Mouse (Mus musculus) CH12.LX (cell line): ENCODE measurements around the gene Nppc. TPM values are rescaled to one million over a fixed set of nuclear protein-coding genes. Genes with fewer than 3 reads are reported as not detected.

Source experiments
- DNase-seq: peaks from one replicate; pipeline ENCODE4 v3.0.0-alpha.2; 2013; ENCODE audit errors: extremely low read depth
- H3K27ac ChIP-seq: 2 replicates; pipeline ENCODE4 v1.5.1; 2012; ENCODE audit warnings: low read depth, mild to moderate bottlenecking, control low read depth, moderate library complexity; ENCODE audit not compliant: insufficient read depth
- H3K27me3 ChIP-seq: replicated peaks from 2 replicates; pipeline ENCODE3; 2012; ENCODE audit warnings: inconsistent platforms
- H3K36me3 ChIP-seq, 2 experiments: replicated peaks in 1 of 2; 2 replicates each; pipeline versions ENCODE3 to v1.6.1; 2012; ENCODE audit warnings: inconsistent platforms in 1 of 2, low read length in 1 of 2, mild to moderate bottlenecking in 1 of 2, mixed read lengths in 1 of 2, moderate library complexity in 1 of 2; ENCODE audit not compliant: control insufficient read depth in 1 of 2, insufficient read depth in 1 of 2
- H3K4me1 ChIP-seq, 2 experiments: 2 replicates each; pipeline ENCODE4 v1.6.1; 2012; ENCODE audit warnings: inconsistent platforms in 1 of 2, moderate library complexity in 1 of 2; ENCODE audit not compliant: insufficient read depth in 2 of 2, control insufficient read depth in 1 of 2
- H3K4me2 ChIP-seq: 2 replicates; pipeline ENCODE4 v1.6.1; 2012; ENCODE audit warnings: low read depth, mild to moderate bottlenecking, control low read depth; ENCODE audit not compliant: poor library complexity, insufficient read depth, severe bottlenecking
- H3K4me3 ChIP-seq, 3 experiments: fragments of 150-350 bp in 1 of 3; sonication (generic) in 1 of 3; replicated peaks in 1 of 3; 2 replicates each; pipeline versions ENCODE3 to v1.5.1; 2011 to 2012; ENCODE audit warnings: low read depth in 2 of 3, low read length in 2 of 3, mild to moderate bottlenecking in 2 of 3, moderate library complexity in 2 of 3, control low read depth in 1 of 3, improper control_type of control experiment in 1 of 3, inconsistent platforms in 1 of 3, mixed read lengths in 1 of 3; ENCODE audit not compliant: poor library complexity in 1 of 3
- H3K79me2 ChIP-seq: replicated peaks from 2 replicates; pipeline ENCODE4 v1.6.1; 2012; ENCODE audit warnings: mild to moderate bottlenecking, moderate library complexity; ENCODE audit not compliant: control insufficient read depth, poor library complexity, insufficient read depth, severe bottlenecking; ENCODE audit errors: extremely low read depth
- H3K9ac ChIP-seq: 2 replicates; pipeline ENCODE4 v1.6.1; 2012; ENCODE audit warnings: low read depth, mild to moderate bottlenecking, control low read depth, moderate library complexity; ENCODE audit not compliant: insufficient read depth
- H3K9me3 ChIP-seq: replicated peaks from 2 replicates; pipeline ENCODE3; 2012; ENCODE audit warnings: low read length, inconsistent platforms, mixed read lengths
- CHD1 ChIP-seq: IDR thresholded peaks from 2 replicates; pipeline ENCODE4 v1.6.1; 2012; ENCODE audit warnings: low read depth, low read length, improper control_type of control experiment, inconsistent platforms
- CTCF ChIP-seq, 2 experiments: IDR thresholded peaks in 1 of 2; conservative IDR thresholded peaks in 1 of 2; 2 replicates each; pipeline ENCODE4 v1.5.1; 2011 to 2012; ENCODE audit warnings: low read depth in 2 of 2, low read length in 2 of 2, improper control_type of control experiment in 1 of 2, inconsistent platforms in 1 of 2, mild to moderate bottlenecking in 1 of 2, moderate library complexity in 1 of 2
- E2F4 ChIP-seq: IDR thresholded peaks from 2 replicates; pipeline ENCODE4 v1.6.1; 2011; ENCODE audit warnings: low read depth, low read length, improper control_type of control experiment; ENCODE audit not compliant: insufficient replicate concordance
- ETS1 ChIP-seq: conservative IDR thresholded peaks from 2 replicates; pipeline ENCODE4 v1.6.1; 2012; ENCODE audit warnings: low read depth, mild to moderate bottlenecking, inconsistent platforms, low read length, improper control_type of control experiment, moderate library complexity
- GABPA ChIP-seq: IDR thresholded peaks from 2 replicates; pipeline ENCODE4 v1.6.1; 2012; ENCODE audit warnings: low read depth, low read length, improper control_type of control experiment, inconsistent platforms; ENCODE audit not compliant: insufficient replicate concordance
- HCFC1 ChIP-seq: IDR thresholded peaks from 2 replicates; pipeline ENCODE4 v1.6.1; 2012; ENCODE audit warnings: low read depth, mild to moderate bottlenecking, inconsistent platforms, low read length, improper control_type of control experiment
- JUND ChIP-seq: conservative IDR thresholded peaks from 2 replicates; pipeline ENCODE4 v1.6.1; 2011; ENCODE audit warnings: low read depth, low read length, improper control_type of control experiment
- KAT2A ChIP-seq: IDR thresholded peaks from 2 replicates; pipeline ENCODE4 v1.6.1; 2012; ENCODE audit warnings: low read length, improper control_type of control experiment, inconsistent platforms; ENCODE audit not compliant: insufficient replicate concordance
- MAZ ChIP-seq: IDR thresholded peaks from 2 replicates; pipeline ENCODE4 v1.6.1; 2012; ENCODE audit warnings: low read depth, mild to moderate bottlenecking, inconsistent platforms, low read length, improper control_type of control experiment, moderate library complexity
- MXI1 ChIP-seq: IDR thresholded peaks from 2 replicates; pipeline ENCODE4 v1.6.1; 2011; ENCODE audit warnings: mild to moderate bottlenecking, low read depth, low read length, improper control_type of control experiment
- NELFE ChIP-seq: IDR thresholded peaks from 2 replicates; pipeline ENCODE4 v1.6.1; 2011; ENCODE audit warnings: low read depth, low read length, improper control_type of control experiment
- POLR2A ChIP-seq: IDR thresholded peaks from 2 replicates; pipeline ENCODE4 v1.6.1; 2011; ENCODE audit warnings: low read depth, mild to moderate bottlenecking, improper control_type of control experiment, low read length
- POLR2AphosphoS2 ChIP-seq: IDR thresholded peaks from 2 replicates; pipeline ENCODE4 v1.6.1; 2011; ENCODE audit warnings: low read depth, low read length, improper control_type of control experiment
- RAD21 ChIP-seq: IDR thresholded peaks from 2 replicates; pipeline ENCODE4 v1.6.1; 2011; ENCODE audit warnings: low read depth, mild to moderate bottlenecking, low read length, improper control_type of control experiment, moderate library complexity
- SIN3A ChIP-seq: IDR thresholded peaks from 2 replicates; pipeline ENCODE4 v1.6.1; 2012; ENCODE audit warnings: low read length, improper control_type of control experiment, inconsistent platforms
- SMC3 ChIP-seq: IDR thresholded peaks from 2 replicates; pipeline ENCODE4 v1.6.1; 2011; ENCODE audit warnings: low read depth, low read length, improper control_type of control experiment
- TBP ChIP-seq: conservative IDR thresholded peaks from 2 replicates; pipeline ENCODE4 v1.6.1; 2011; ENCODE audit warnings: low read depth, low read length, improper control_type of control experiment
- TCF12 ChIP-seq: IDR thresholded peaks from 2 replicates; pipeline ENCODE4 v1.6.1; 2014; ENCODE audit warnings: low read depth, mild to moderate bottlenecking, inconsistent platforms, low read length, improper control_type of control experiment
- UBTF ChIP-seq: IDR thresholded peaks from 2 replicates; pipeline ENCODE4 v1.6.1; 2012; ENCODE audit warnings: low read depth, mild to moderate bottlenecking, inconsistent platforms, low read length, improper control_type of control experiment, moderate library complexity
- ZKSCAN1 ChIP-seq: IDR thresholded peaks from 2 replicates; pipeline ENCODE4 v1.6.1; 2012; ENCODE audit warnings: low read depth, inconsistent platforms, low read length, improper control_type of control experiment, borderline replicate concordance
- ZNF384 ChIP-seq: IDR thresholded peaks from 2 replicates; pipeline ENCODE4 v1.6.1; 2012; ENCODE audit warnings: low read depth, low read length, improper control_type of control experiment, inconsistent platforms
- dilution Hi-C: fragments of 300-500 bp; cut with MboI; formaldehyde crosslinking; loops from 2 replicates; pipeline ENCODE4 v1.14.3; 2020; ENCODE audit warnings: low sequenced_read_pairs; ENCODE audit not compliant: extremely low pct_unique_long_range_greater_than_20kb, extremely low pct_ligation_motif_present
- in situ Hi-C: fragments of 300-500 bp; cut with MboI; formaldehyde crosslinking; loops from 3 replicates; pipeline ENCODE4 v1.14.3; 2019; ENCODE audit warnings: low sequenced_read_pairs, low pct_ligation_motif_present, low pct_unique_long_range_greater_than_20kb, mixed read lengths
- polyA plus RNA-seq: library from polyadenylated mRNA; unstranded; fragments of >175 nt; gene quantifications from 2 replicates; pipeline ENCODE4 v1.2.1, GENCODE M21; 2012; ENCODE audit warnings: low read depth; ENCODE audit not compliant: insufficient read length
- total RNA-seq, 2 experiments: library from RNA; depleted of rRNA; stranded (reverse); fragments of 300-350 nt in 1 of 2; fragments of >200 nt in 1 of 2; gene quantifications; 2 replicates each; pipeline ENCODE4 v1.2.3; 2012 to 2014

The Nppc gene
- total and polyA plus RNA-seq, 3 experiments, result 0.13 TPM; not detected in 2

GRCm38 (mm10) chr1:86622296-86622695 lies 48.1 kb downstream of the Nppc start:
- no peak for TF ChIP-seq SIN3A
- no peak for TF ChIP-seq CHD1
- no peak for TF ChIP-seq MXI1
- TF ChIP-seq E2F4, result no peak
- no peak for TF ChIP-seq TCF12
- TF ChIP-seq MAZ, result no peak
- no peak for TF ChIP-seq NELFE
- TF ChIP-seq POLR2AphosphoS2, result no peak
- no peak for TF ChIP-seq POLR2A
- no peak for TF ChIP-seq SMC3
- TF ChIP-seq JUND, result no peak
- TF ChIP-seq ZKSCAN1, result no peak
- no peak for TF ChIP-seq TBP
- Histone ChIP-seq H3K36me3 (no peaks in the 10 kb centered on the region), H3K79me2 (no peaks in the 10 kb centered on the region), H3K27ac (no peak overlapping the region), H3K9me3 (no peaks in the 10 kb centered on the region), H3K4me1 (peaks cover 7 to 12% of the 10 kb centered on the region in 2 experiments), H3K9ac (no peak overlapping the region), H3K4me3 (no peak overlapping the region), H3K27me3 (no peaks in the 10 kb centered on the region), H3K4me2 (no peak overlapping the region)
- in situ Hi-C loops (no loop called here), dilution Hi-C loops (no loop called here)
- DNase-seq, result no peak

GRCm38 (mm10) chr1:86618454-86619125 lies 51.8 kb downstream of the Nppc start:
- Histone ChIP-seq H3K4me3 (no peak overlapping the region), H3K36me3 (peaks cover 0 to 3% of the 10 kb centered on the region in 2 experiments), H3K79me2 (no peaks in the 10 kb centered on the region), H3K4me2 (no peak overlapping the region), H3K9ac (no peak overlapping the region), H3K27ac (no peak overlapping the region), H3K4me1 (peaks cover 0 to 4% of the 10 kb centered on the region in 2 experiments; a peak in 1 of 4 replicates), H3K27me3 (no peaks in the 10 kb centered on the region), H3K9me3 (no peaks in the 10 kb centered on the region)
- dilution Hi-C loops, result no loop called here
- TF ChIP-seq SMC3 (peak; percentile 54), UBTF (no peak), ZNF384 (no peak), HCFC1 (no peak), CTCF (conservative IDR thresholded peaks at IDR 0.05 in 1 of 2, IDR thresholded peaks at IDR 0.05 in 1 of 2; ENCODE audit: low read depth in 2 of 2, low read length in 2 of 2) (peak; percentile 64 to 87), KAT2A (no peak), GABPA (no peak), POLR2A (no peak), RAD21 (peak; percentile 84), ETS1 (no peak)
- in situ Hi-C loops, result no loop called here
- DNase-seq, result peak; percentile 71

Other genes starting within 250 kb of the Nppc start
- 0.13 TPM in 1 of 2 replicates, not detected in the other for gene Nmur1, start 244.3 kb downstream of the Nppc start, total RNA-seq (2012; rRNA removed)
- gene Nmur1, start 244.3 kb downstream of the Nppc start, total RNA-seq (2014; rRNA removed), result not detected in 2 replicates
- gene Nmur1, start 244.3 kb downstream of the Nppc start, polyA plus RNA-seq, result 0.16 TPM in 1 of 2 replicates, not detected in the other
- gene Tex44, start 244.2 kb downstream of the Nppc start, total RNA-seq (2012; rRNA removed), result not detected in 2 replicates
- not detected in 2 replicates for gene Tex44, start 244.2 kb downstream of the Nppc start, total RNA-seq (2014; rRNA removed)
- gene Tex44, start 244.2 kb downstream of the Nppc start, polyA plus RNA-seq, result not detected in 2 replicates
- gene Ptma, start 143.8 kb downstream of the Nppc start, total RNA-seq (2012; rRNA removed), result 2,835 and 3,525 TPM in 2 replicates
- 5,060 and 5,084 TPM in 2 replicates for gene Ptma, start 143.8 kb downstream of the Nppc start, total RNA-seq (2014; rRNA removed)
- 4,957 and 5,324 TPM in 2 replicates for gene Ptma, start 143.8 kb downstream of the Nppc start, polyA plus RNA-seq
- 6.6 and 7.1 TPM in 2 replicates for gene Pde6d, start 87.9 kb downstream of the Nppc start, total RNA-seq (2012; rRNA removed)
- gene Pde6d, start 87.9 kb downstream of the Nppc start, total RNA-seq (2014; rRNA removed), result 23.2 and 24.2 TPM in 2 replicates
- gene Pde6d, start 87.9 kb downstream of the Nppc start, polyA plus RNA-seq, result 16.8 and 20.8 TPM in 2 replicates
- gene Cops7b, start 87.7 kb downstream of the Nppc start, total RNA-seq (2012; rRNA removed), result 21.2 and 25.1 TPM in 2 replicates
- 19.8 and 21.3 TPM in 2 replicates for gene Cops7b, start 87.7 kb downstream of the Nppc start, total RNA-seq (2014; rRNA removed)
- 31.3 and 31.5 TPM in 2 replicates for gene Cops7b, start 87.7 kb downstream of the Nppc start, polyA plus RNA-seq
- 13.1 and 17.4 TPM in 2 replicates for gene Dis3l2, start 33.2 kb upstream of the Nppc start, total RNA-seq (2012; rRNA removed)
- 16.5 and 16.9 TPM in 2 replicates for gene Dis3l2, start 33.2 kb upstream of the Nppc start, total RNA-seq (2014; rRNA removed)
- 9.6 and 12.4 TPM in 2 replicates for gene Dis3l2, start 33.2 kb upstream of the Nppc start, polyA plus RNA-seq